Mouse (Mus musculus) neural tube, embryonic 11.5 days (tissue): ENCODE measurements around the gene 1700011L22Rik. TPM values are rescaled to one million over a fixed set of nuclear protein-coding genes. Genes with fewer than 3 reads are reported as not detected.

Source experiments
- ATAC-seq: fragments of 200-750 bp; cut with Nextera tagmentation; 2 replicates; pipeline ENCODE4 v1.8.0; 2017; ENCODE audit warnings: moderate number of reproducible peaks, mild to moderate bottlenecking, moderate TSS enrichment, moderate library complexity; ENCODE audit not compliant: insufficient read depth, low FRiP score, low TSS enrichment
- DNase-seq: peaks from one replicate; pipeline ENCODE4 v3.0.0-alpha.2; 2015; ENCODE audit warnings: low spot score
- H3K27ac ChIP-seq: fragments of 300-500 bp; sonication (generic); 2 replicates; pipeline ENCODE4 v1.5.1; 2014; ENCODE audit warnings: low read depth, mild to moderate bottlenecking, low read length
- H3K27me3 ChIP-seq: fragments of 300-500 bp; sonication (generic); 2 replicates; pipeline ENCODE4 v1.6.1; 2014; ENCODE audit warnings: mild to moderate bottlenecking, low read length, mixed read lengths; ENCODE audit not compliant: control insufficient read depth, insufficient read depth
- H3K36me3 ChIP-seq: fragments of 300-500 bp; sonication (generic); 2 replicates; pipeline ENCODE4 v1.6.1; 2014; ENCODE audit warnings: mild to moderate bottlenecking, low read length, moderate library complexity, mixed read lengths; ENCODE audit not compliant: control insufficient read depth, insufficient read depth
- H3K4me1 ChIP-seq: fragments of 300-500 bp; sonication (generic); 2 replicates; pipeline ENCODE4 v1.6.1; 2014; ENCODE audit warnings: low read length, mixed read lengths; ENCODE audit not compliant: control insufficient read depth, insufficient read depth
- H3K4me2 ChIP-seq: fragments of 300-500 bp; sonication (generic); 2 replicates; pipeline ENCODE4 v1.6.1; 2014; ENCODE audit warnings: low read depth, mild to moderate bottlenecking, moderate library complexity
- H3K4me3 ChIP-seq: fragments of 300-500 bp; sonication (generic); 2 replicates; pipeline ENCODE4 v1.5.1; 2014; ENCODE audit warnings: low read depth, low read length
- H3K9ac ChIP-seq: fragments of 300-500 bp; sonication (generic); 2 replicates; pipeline ENCODE4 v1.6.1; 2014; ENCODE audit warnings: mild to moderate bottlenecking, low read length
- H3K9me3 ChIP-seq: fragments of 300-500 bp; sonication (generic); 2 replicates; pipeline ENCODE4 v1.6.1; 2016; ENCODE audit warnings: low read length; ENCODE audit not compliant: control insufficient read depth
- whole genome bisulfite sequencing: fragments of 180-500 bp; shearing (Covaris S2); extraction: QIAGEN DNeasy Blood & Tissue Kit; methylation state at CpG from one replicate; pipeline ENCODE4 v1.1.7; 2014; 5-methylcytosine and 5-hydroxymethylcytosine counted together
- polyA plus RNA-seq: library from polyadenylated mRNA; unstranded; fragments of >200 nt; fragmentation: Nextera tagmentation; extraction: Ambion mirVana; gene quantifications from 2 replicates; pipeline ENCODE4 v1.2.1, GENCODE M21; 2014

1700011L22Rik gene
- polyA plus RNA-seq, 1 experiment from 2014 or later = not detected

GRCm38 (mm10) chr8:79208181-79208580 lies 40.2 kb downstream of the 1700011L22Rik start:
- Histone ChIP-seq H3K27ac (no peak overlapping the region), H3K9ac (no peak overlapping the region), H3K36me3 (no peaks in the 10 kb centered on the region), H3K4me1 (peaks cover 12% of the 10 kb centered on the region; the same call in 1 of the 2 replicates), H3K27me3 (no peaks in the 10 kb centered on the region), H3K4me3 (no peak overlapping the region), H3K9me3 (no peaks in the 10 kb centered on the region), H3K4me2 (no peak overlapping the region)
- WGBS = 50% methylated on average over 3 of the region's 3 CpGs
- no peak for DNase-seq
- ATAC-seq = no peak

GRCm38 (mm10) chr8:79206895-79207294 lies 41.5 kb downstream of the 1700011L22Rik start:
- Histone ChIP-seq H3K4me2 (no peak overlapping the region), H3K36me3 (no peaks in the 10 kb centered on the region), H3K27me3 (no peaks in the 10 kb centered on the region), H3K4me1 (peaks cover 12% of the 10 kb centered on the region; the same call in 1 of the 2 replicates), H3K9ac (no peak overlapping the region), H3K27ac (no peak overlapping the region), H3K4me3 (no peak overlapping the region), H3K9me3 (no peaks in the 10 kb centered on the region)
- WGBS = 83% methylated on average over 4 of the region's 4 CpGs
- DNase-seq (no peak), ATAC-seq (no peak)

- no peaks in the 10 kb centered on the region for H3K9me3 ChIP-seq
- H3K4me2 ChIP-seq = no peak overlapping the region
- no peak overlapping the region for H3K27ac ChIP-seq
- no peaks in the 10 kb centered on the region for H3K27me3 ChIP-seq
- H3K4me3 ChIP-seq = no peak overlapping the region
- no peaks in the 10 kb centered on the region for H3K36me3 ChIP-seq
- 79% methylated on average over 11 of the region's 11 CpGs for WGBS
- H3K4me1 ChIP-seq = no peaks in the 10 kb centered on the region
- no peak overlapping the region for H3K9ac ChIP-seq
- DNase-seq (no peak), ATAC-seq (no peak)
Measured at GRCm38 (mm10) chr8:79201446-79202147, 46.8 kb downstream of the 1700011L22Rik start.

- Histone ChIP-seq H3K9ac (no peak overlapping the region), H3K4me2 (no peak overlapping the region), H3K27ac (no peak overlapping the region), H3K9me3 (no peaks in the 10 kb centered on the region), H3K4me3 (no peak overlapping the region), H3K4me1 (no peaks in the 10 kb centered on the region), H3K27me3 (no peaks in the 10 kb centered on the region), H3K36me3 (no peaks in the 10 kb centered on the region)
- DNase-seq (no peak), ATAC-seq (no peak)
- 49% methylated on average over 3 of the region's 3 CpGs for WGBS
Measured at GRCm38 (mm10) chr8:79198675-79199074, 49.7 kb downstream of the 1700011L22Rik start.

- H3K4me3 ChIP-seq = no peak overlapping the region
Measured at GRCm38 (mm10) chr8:79196481-79196880, 51.9 kb downstream of the 1700011L22Rik start.

GRCm38 (mm10) chr8:79190071-79190470 lies 58.3 kb downstream of the 1700011L22Rik start:
- ATAC-seq (no peak), DNase-seq (no peak)
- Histone ChIP-seq H3K36me3 (peaks cover 17% of the 10 kb centered on the region), H3K9ac (no peak overlapping the region), H3K4me1 (no peaks in the 10 kb centered on the region), H3K27ac (no peak overlapping the region), H3K4me2 (no peak overlapping the region), H3K9me3 (no peaks in the 10 kb centered on the region), H3K4me3 (no peak overlapping the region), H3K27me3 (no peaks in the 10 kb centered on the region)
- WGBS = 94% methylated on average over 10 of the region's 10 CpGs

More at GRCm38 (mm10) chr8:79196481-79196880, 51.9 kb downstream of the 1700011L22Rik start:
- 81% methylated on average over 4 of the region's 4 CpGs for WGBS
- Histone ChIP-seq H3K27ac (no peak overlapping the region), H3K9ac (no peak overlapping the region), H3K4me2 (no peak overlapping the region), H3K27me3 (no peaks in the 10 kb centered on the region), H3K4me1 (no peaks in the 10 kb centered on the region), H3K9me3 (no peaks in the 10 kb centered on the region), H3K36me3 (no peaks in the 10 kb centered on the region)
- ATAC-seq = no peak
- peak; percentile 10 for DNase-seq

- Histone ChIP-seq H3K4me3 (no peak overlapping the region), H3K27me3 (no peaks in the 10 kb centered on the region), H3K36me3 (peaks cover 32% of the 10 kb centered on the region), H3K4me2 (no peak overlapping the region), H3K9me3 (no peaks in the 10 kb centered on the region), H3K27ac (no peak overlapping the region), H3K4me1 (no peaks in the 10 kb centered on the region), H3K9ac (no peak overlapping the region)
- 86% methylated on average over 7 of the region's 7 CpGs for WGBS
- ATAC-seq (no peak), DNase-seq (no peak)
Measured at GRCm38 (mm10) chr8:79185488-79185887, 62.9 kb downstream of the 1700011L22Rik start.

GRCm38 (mm10) chr8:79179678-79180077 lies 68.7 kb downstream of the 1700011L22Rik start:
- H3K36me3 ChIP-seq = peaks cover 23% of the 10 kb centered on the region
- H3K4me3 ChIP-seq = no peak overlapping the region
- no peaks in the 10 kb centered on the region for H3K4me1 ChIP-seq
- no peaks in the 10 kb centered on the region for H3K27me3 ChIP-seq
- WGBS = 91% methylated on average over 6 of the region's 6 CpGs
- no peak overlapping the region for H3K4me2 ChIP-seq
- DNase-seq (no peak), ATAC-seq (no peak)
- H3K9me3 ChIP-seq = no peaks in the 10 kb centered on the region
- H3K9ac ChIP-seq = no peak overlapping the region
- no peak overlapping the region for H3K27ac ChIP-seq

GRCm38 (mm10) chr8:79175991-79176390 lies 72.4 kb downstream of the 1700011L22Rik start:
- Histone ChIP-seq H3K9ac (no peak overlapping the region), H3K27ac (no peak overlapping the region), H3K4me1 (no peaks in the 10 kb centered on the region), H3K9me3 (no peaks in the 10 kb centered on the region), H3K27me3 (no peaks in the 10 kb centered on the region), H3K4me2 (no peak overlapping the region), H3K4me3 (no peak overlapping the region), H3K36me3 (peaks cover 8% of the 10 kb centered on the region)
- no peak for DNase-seq
- no peak for ATAC-seq
- 82% methylated on average over 4 of the region's 4 CpGs for WGBS
